Mouse (Mus musculus) MEL (cell line): ENCODE measurements around the gene Oprm1. TPM values are rescaled to one million over a fixed set of nuclear protein-coding genes. Genes with fewer than 3 reads are reported as not detected.

ENCODE experiments used
- DNase-seq: peaks from one replicate; pipeline ENCODE4 v3.0.0; 2011; ENCODE audit warnings: low read depth, low spot score
- H3K27ac ChIP-seq: 2 replicates; pipeline ENCODE4 v1.5.1; 2012; ENCODE audit warnings: low read depth, mild to moderate bottlenecking, control low read depth, low read length, moderate library complexity; ENCODE audit not compliant: control insufficient read depth
- H3K27me3 ChIP-seq, 2 experiments: fragments of 150-350 bp in 1 of 2; sonication (generic) in 1 of 2; 2 replicates each; pipeline ENCODE4 v1.6.1; 2012; ENCODE audit warnings: low read length in 2 of 2, mild to moderate bottlenecking in 2 of 2, improper control_type of control experiment in 1 of 2, moderate library complexity in 1 of 2; ENCODE audit not compliant: insufficient read depth in 2 of 2, control insufficient read depth in 1 of 2
- H3K36me3 ChIP-seq, 2 experiments: 2 replicates each; pipeline ENCODE4 v1.6.1; 2012 to 2014; ENCODE audit warnings: low read length in 2 of 2, improper control_type of control experiment in 1 of 2, inconsistent platforms in 1 of 2, mild to moderate bottlenecking in 1 of 2; ENCODE audit not compliant: insufficient read depth in 2 of 2, control insufficient read depth in 1 of 2
- H3K4me1 ChIP-seq, 2 experiments: fragments of 150-350 bp in 1 of 2; sonication (generic) in 1 of 2; 2 replicates each; pipeline ENCODE4 v1.6.1; 2012; ENCODE audit warnings: low read length in 2 of 2, improper control_type of control experiment in 1 of 2, mild to moderate bottlenecking in 1 of 2; ENCODE audit not compliant: insufficient read depth in 2 of 2, control insufficient read depth in 1 of 2
- H3K4me3 ChIP-seq, 2 experiments: fragments of 150-350 bp in 1 of 2; sonication (generic) in 1 of 2; 2 replicates each; pipeline ENCODE4 v1.5.1; 2012; ENCODE audit warnings: low read depth in 2 of 2, low read length in 2 of 2, mild to moderate bottlenecking in 2 of 2, moderate library complexity in 2 of 2, control low read depth in 1 of 2, improper control_type of control experiment in 1 of 2; ENCODE audit not compliant: control insufficient read depth in 1 of 2, insufficient read depth in 1 of 2
- H3K79me2 ChIP-seq: 2 replicates; pipeline ENCODE4 v1.6.1; 2012; ENCODE audit warnings: mild to moderate bottlenecking, low read length, moderate library complexity; ENCODE audit not compliant: control insufficient read depth, poor library complexity, insufficient read depth
- H3K9ac ChIP-seq: 2 replicates; pipeline ENCODE4 v1.6.1; 2012; ENCODE audit warnings: low read depth, mild to moderate bottlenecking, control low read depth, low read length, moderate library complexity; ENCODE audit not compliant: control insufficient read depth, poor library complexity, severe bottlenecking
- H3K9me3 ChIP-seq: fragments of 150-350 bp; sonication (generic); replicated peaks from 2 replicates; pipeline ENCODE4 v1.6.1; 2012; ENCODE audit warnings: mild to moderate bottlenecking, low read length, improper control_type of control experiment, moderate library complexity; ENCODE audit not compliant: insufficient read depth
- CHD2 ChIP-seq: IDR thresholded peaks from 2 replicates; pipeline ENCODE4 v1.6.1; 2011; ENCODE audit warnings: low read length, improper control_type of control experiment
- CTCF ChIP-seq, 3 experiments: IDR thresholded peaks in 2 of 3; conservative IDR thresholded peaks in 1 of 3; 2 replicates each; pipeline ENCODE4 v1.5.1; 2011 to 2012; ENCODE audit warnings: low read length in 3 of 3, low read depth in 2 of 3, mild to moderate bottlenecking in 2 of 3, improper control_type of control experiment in 1 of 3, inconsistent platforms in 1 of 3, mixed read lengths in 1 of 3, moderate library complexity in 1 of 3; ENCODE audit not compliant: control insufficient read depth in 1 of 3, insufficient read depth in 1 of 3, poor library complexity in 1 of 3, severe bottlenecking in 1 of 3
- E2F4 ChIP-seq: IDR thresholded peaks from 2 replicates; pipeline ENCODE4 v1.6.1; 2011; ENCODE audit warnings: low read depth, low read length, improper control_type of control experiment, borderline replicate concordance
- GABPA ChIP-seq: IDR thresholded peaks from 2 replicates; pipeline ENCODE4 v1.6.1; 2012; ENCODE audit warnings: low read depth, mild to moderate bottlenecking, inconsistent platforms, low read length, improper control_type of control experiment, moderate library complexity
- JUND ChIP-seq: IDR thresholded peaks from 2 replicates; pipeline ENCODE4 v1.6.1; 2011; ENCODE audit warnings: low read depth, mild to moderate bottlenecking, improper control_type of control experiment, low read length
- MAX ChIP-seq: IDR thresholded peaks from 2 replicates; pipeline ENCODE4 v1.6.1; 2011; ENCODE audit warnings: low read length, improper control_type of control experiment
- MEF2A ChIP-seq: IDR thresholded peaks from 2 replicates; pipeline ENCODE4 v1.6.1; 2014; ENCODE audit warnings: low read depth, mild to moderate bottlenecking, inconsistent platforms, low read length, improper control_type of control experiment; ENCODE audit not compliant: poor library complexity, insufficient replicate concordance, severe bottlenecking; ENCODE audit errors: extremely low read depth
- MYC ChIP-seq: IDR thresholded peaks from 2 replicates; pipeline ENCODE4 v1.6.1; 2011; ENCODE audit warnings: low read depth, mild to moderate bottlenecking, low read length, improper control_type of control experiment, moderate library complexity
- NELFE ChIP-seq: IDR thresholded peaks from 2 replicates; pipeline ENCODE4 v1.6.1; 2011; ENCODE audit warnings: low read depth, low read length, improper control_type of control experiment
- NRF1 ChIP-seq: IDR thresholded peaks from 2 replicates; pipeline ENCODE4 v1.6.1; 2014; ENCODE audit warnings: low read depth, mild to moderate bottlenecking, inconsistent platforms, low read length, improper control_type of control experiment, moderate library complexity; ENCODE audit not compliant: poor library complexity, insufficient read depth, severe bottlenecking
- POLR2A ChIP-seq, 2 experiments: IDR thresholded peaks; 2 replicates each; pipeline ENCODE4 v1.6.1; 2011 to 2012; ENCODE audit warnings: low read length in 2 of 2, mild to moderate bottlenecking in 2 of 2, control low read depth in 1 of 2, improper control_type of control experiment in 1 of 2, low read depth in 1 of 2, moderate library complexity in 1 of 2; ENCODE audit not compliant: control insufficient read depth in 1 of 2, insufficient read depth in 1 of 2, poor library complexity in 1 of 2
- POLR2AphosphoS2 ChIP-seq: IDR thresholded peaks from 2 replicates; pipeline ENCODE4 v1.6.1; 2011; ENCODE audit warnings: low read length, improper control_type of control experiment
- POLR2AphosphoS5 ChIP-seq: IDR thresholded peaks from 2 replicates; pipeline ENCODE4 v1.6.1; 2012; ENCODE audit warnings: low read depth, borderline replicate concordance, mild to moderate bottlenecking, inconsistent platforms, low read length, moderate library complexity, mixed read lengths
- SMC3 ChIP-seq: IDR thresholded peaks from 2 replicates; pipeline ENCODE4 v1.6.1; 2011; ENCODE audit warnings: low read depth, low read length, improper control_type of control experiment
- TBP ChIP-seq: IDR thresholded peaks from 2 replicates; pipeline ENCODE4 v1.8.0; 2011; ENCODE audit warnings: low read depth, low read length, improper control_type of control experiment
- TCF12 ChIP-seq: IDR thresholded peaks from 2 replicates; pipeline ENCODE4 v1.6.1; 2014; ENCODE audit warnings: low read depth, mild to moderate bottlenecking, inconsistent platforms, low read length, improper control_type of control experiment, moderate library complexity
- USF1 ChIP-seq: IDR thresholded peaks from 2 replicates; pipeline ENCODE4 v1.6.1; 2014; ENCODE audit warnings: low read depth, mild to moderate bottlenecking, inconsistent platforms, low read length, improper control_type of control experiment, moderate library complexity
- USF2 ChIP-seq, 2 experiments: IDR thresholded peaks; 2 replicates each; pipeline ENCODE4 v1.6.1; 2011 to 2012; ENCODE audit warnings: improper control_type of control experiment in 2 of 2, low read length in 2 of 2, borderline replicate concordance in 1 of 2, inconsistent platforms in 1 of 2, low read depth in 1 of 2, mild to moderate bottlenecking in 1 of 2; ENCODE audit not compliant: insufficient read depth in 1 of 2
- ZC3H11A ChIP-seq: IDR thresholded peaks from 2 replicates; pipeline ENCODE4 v1.6.1; 2012; ENCODE audit warnings: low read depth, mild to moderate bottlenecking, inconsistent platforms, low read length, improper control_type of control experiment
- ZKSCAN1 ChIP-seq: IDR thresholded peaks from 2 replicates; pipeline ENCODE4 v1.6.1; 2012; ENCODE audit warnings: low read depth, mild to moderate bottlenecking, inconsistent platforms, low read length, improper control_type of control experiment, moderate library complexity
- ZMIZ1 ChIP-seq: IDR thresholded peaks from 2 replicates; pipeline ENCODE4 v1.6.1; 2012; ENCODE audit warnings: low read depth, mild to moderate bottlenecking, inconsistent platforms, low read length, improper control_type of control experiment, moderate library complexity
- polyA plus RNA-seq, 2 experiments: library from polyadenylated mRNA; stranded (reverse) in 1 of 2; unstranded in 1 of 2; fragments of >175 nt in 1 of 2; fragments of >200 nt in 1 of 2; gene quantifications; 2 replicates each; pipeline versions ENCODE4 v1.2.1 to v1.2.4; 2012; ENCODE audit warnings: low replicate concordance in 2 of 2, low read depth in 1 of 2; ENCODE audit not compliant: insufficient read length in 2 of 2, insufficient read depth in 1 of 2, missing spikeins in 1 of 2
- total RNA-seq: library from RNA; depleted of rRNA; stranded (reverse); fragments of 300-350 nt; gene quantifications from 2 replicates; pipeline ENCODE4 v1.2.3, GENCODE M21; 2012

Oprm1 gene
- total and polyA plus RNA-seq, 3 experiments, result not detected

DNA sequence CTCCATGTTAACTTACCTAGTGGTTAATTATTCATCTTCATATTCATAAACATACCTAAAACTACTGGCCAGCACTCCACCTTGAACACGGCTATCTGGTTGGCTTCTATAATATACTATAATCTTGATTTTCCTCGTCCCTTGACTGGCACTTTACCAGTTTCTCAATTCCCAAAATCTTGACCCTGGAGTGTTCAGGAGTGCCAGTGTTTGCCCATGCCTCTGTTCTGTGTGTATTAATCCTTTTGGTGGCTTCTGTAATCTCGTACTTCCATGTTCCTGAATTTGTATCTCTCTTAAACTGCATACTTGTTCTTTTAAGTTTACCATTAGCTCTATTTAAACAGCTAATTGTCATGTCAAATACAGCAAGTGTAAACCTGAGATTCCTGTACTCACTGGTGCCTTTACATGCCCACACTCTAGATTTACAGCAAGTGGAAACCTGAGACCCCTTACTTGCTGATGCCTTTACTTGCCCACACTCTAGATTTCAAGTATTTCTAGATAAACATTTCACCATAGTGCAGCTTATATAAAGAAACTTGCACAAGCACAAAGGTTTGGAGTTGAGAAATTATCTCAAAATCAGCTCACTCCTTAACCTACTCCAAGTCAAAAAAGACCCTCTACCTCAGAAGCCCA lies 138.5 kb downstream of the Oprm1 start:
- DNase-seq, result no peak
- Histone ChIP-seq H3K79me2 (no peaks in the 10 kb centered on the region), H3K4me3 (no peak overlapping the region), H3K9ac (no peak overlapping the region), H3K4me1 (no peaks in the 10 kb centered on the region), H3K9me3 (no peaks in the 10 kb centered on the region), H3K27me3 (no peaks in the 10 kb centered on the region), H3K27ac (no peak overlapping the region), H3K36me3 (no peaks in the 10 kb centered on the region)
- TF ChIP-seq ZC3H11A (no peak), MEF2A (no peak), ZMIZ1 (no peak)

DNA sequence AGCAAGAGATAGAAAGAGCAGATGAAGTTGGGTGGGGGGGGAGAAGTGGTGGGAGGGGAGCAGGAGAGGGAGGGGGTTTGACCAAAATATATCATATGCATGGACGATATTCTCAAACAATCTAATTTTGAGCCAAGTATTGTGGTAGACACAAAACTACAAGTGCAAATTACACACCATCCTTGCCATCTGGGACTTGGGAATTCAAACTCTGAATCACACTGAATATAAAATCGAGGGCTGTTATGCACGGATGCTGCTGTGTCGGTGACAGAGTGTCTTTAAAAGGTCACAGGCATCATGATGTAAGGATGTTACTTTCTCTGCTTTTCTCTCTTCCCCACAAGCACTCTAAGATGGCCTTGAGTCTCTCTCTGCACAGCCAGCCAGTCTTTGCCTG lies 141.8 kb downstream of the Oprm1 start:
- H3K9me3 ChIP-seq, result no peaks in the 10 kb centered on the region
- no peak for TF ChIP-seq GABPA
- TF ChIP-seq ZMIZ1, result no peak
- TF ChIP-seq TBP, result no peak
- no peak overlapping the region for H3K9ac ChIP-seq
- no peak for DNase-seq
- H3K4me1 ChIP-seq, result no peaks in the 10 kb centered on the region
- no peak overlapping the region for H3K27ac ChIP-seq
- H3K27me3 ChIP-seq, result no peaks in the 10 kb centered on the region
- no peaks in the 10 kb centered on the region for H3K79me2 ChIP-seq
- H3K36me3 ChIP-seq, result no peaks in the 10 kb centered on the region
- H3K4me3 ChIP-seq, result no peak overlapping the region

DNA sequence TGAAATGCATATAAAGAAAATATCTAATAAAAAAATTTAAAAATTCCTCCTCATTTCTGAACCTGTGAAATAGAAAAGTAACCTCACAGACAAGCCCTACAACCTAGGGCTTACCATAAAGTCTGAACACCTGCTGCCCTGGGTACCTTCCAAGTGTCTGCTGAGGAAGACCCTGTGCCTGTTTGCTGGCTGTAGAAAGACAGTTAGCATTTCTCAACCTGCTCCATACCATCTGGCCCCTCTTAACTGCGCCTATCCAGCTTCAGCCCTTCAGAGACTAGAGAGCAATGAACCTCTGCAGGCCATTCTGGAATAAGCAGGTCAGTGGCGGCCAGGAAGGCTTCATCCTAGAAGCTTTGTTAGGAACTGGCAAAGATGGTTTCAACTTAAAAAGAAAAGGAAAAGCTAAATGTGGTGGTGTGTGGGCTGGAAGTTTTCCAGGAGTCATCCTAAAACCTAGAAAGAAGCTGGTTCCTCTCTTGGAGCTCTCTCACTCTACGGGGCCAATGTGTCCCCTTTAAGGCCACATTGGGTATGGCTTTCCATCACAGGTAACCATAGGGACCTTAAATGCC lies 143.6 kb downstream of the Oprm1 start:
- Histone ChIP-seq H3K79me2 (no peaks in the 10 kb centered on the region), H3K27me3 (no peaks in the 10 kb centered on the region), H3K9ac (no peak overlapping the region), H3K4me1 (no peaks in the 10 kb centered on the region), H3K9me3 (no peaks in the 10 kb centered on the region), H3K36me3 (no peaks in the 10 kb centered on the region), H3K4me3 (no peak overlapping the region), H3K27ac (no peak overlapping the region)
- TF ChIP-seq TBP, result no peak
- TF ChIP-seq POLR2AphosphoS5, result no peak
- no peak for TF ChIP-seq MYC
- no peak for TF ChIP-seq JUND
- TF ChIP-seq E2F4, result no peak
- no peak for TF ChIP-seq POLR2AphosphoS2
- no peak for TF ChIP-seq NELFE
- TF ChIP-seq NRF1, result no peak
- TF ChIP-seq MEF2A, result no peak
- TF ChIP-seq USF1, result no peak
- TF ChIP-seq CTCF (IDR thresholded peaks at IDR 0.05 in 2 of 3, conservative IDR thresholded peaks at IDR 0.05 in 1 of 3; ENCODE audit: control insufficient read depth in 1 of 3, insufficient read depth in 1 of 3, low read depth in 2 of 3, low read length in 3 of 3, poor library complexity in 1 of 3, severe bottlenecking in 1 of 3), result no peak
- TF ChIP-seq MAX, result no peak
- TF ChIP-seq POLR2A (IDR thresholded peaks at IDR 0.05; ENCODE audit: control insufficient read depth in 1 of 2, insufficient read depth in 1 of 2, low read depth in 1 of 2, low read length in 2 of 2, poor library complexity in 1 of 2), result no peak
- TF ChIP-seq ZKSCAN1, result no peak
- TF ChIP-seq CHD2, result no peak
- TF ChIP-seq SMC3, result no peak
- TF ChIP-seq TCF12, result no peak
- no peak for TF ChIP-seq GABPA
- no peak for TF ChIP-seq USF2 (IDR thresholded peaks at IDR 0.05; ENCODE audit: borderline replicate concordance in 1 of 2, insufficient read depth in 1 of 2, low read depth in 1 of 2, low read length in 2 of 2)
- no peak for DNase-seq
